Mouse (Mus musculus) naive thymus-derived CD4-positive, alpha-beta T cell, adult 2 months (primary cell): ENCODE results near the gene Sirt2.
A peak's percentile ranks its signal among the peaks of the same experiment; 100 is the strongest.

ENCODE experiments used
- DNase-seq: peaks from one replicate; pipeline ENCODE4 v3.0.0-alpha.2; 2011; ENCODE audit warnings: low read depth

Gene Sirt2

DNA sequence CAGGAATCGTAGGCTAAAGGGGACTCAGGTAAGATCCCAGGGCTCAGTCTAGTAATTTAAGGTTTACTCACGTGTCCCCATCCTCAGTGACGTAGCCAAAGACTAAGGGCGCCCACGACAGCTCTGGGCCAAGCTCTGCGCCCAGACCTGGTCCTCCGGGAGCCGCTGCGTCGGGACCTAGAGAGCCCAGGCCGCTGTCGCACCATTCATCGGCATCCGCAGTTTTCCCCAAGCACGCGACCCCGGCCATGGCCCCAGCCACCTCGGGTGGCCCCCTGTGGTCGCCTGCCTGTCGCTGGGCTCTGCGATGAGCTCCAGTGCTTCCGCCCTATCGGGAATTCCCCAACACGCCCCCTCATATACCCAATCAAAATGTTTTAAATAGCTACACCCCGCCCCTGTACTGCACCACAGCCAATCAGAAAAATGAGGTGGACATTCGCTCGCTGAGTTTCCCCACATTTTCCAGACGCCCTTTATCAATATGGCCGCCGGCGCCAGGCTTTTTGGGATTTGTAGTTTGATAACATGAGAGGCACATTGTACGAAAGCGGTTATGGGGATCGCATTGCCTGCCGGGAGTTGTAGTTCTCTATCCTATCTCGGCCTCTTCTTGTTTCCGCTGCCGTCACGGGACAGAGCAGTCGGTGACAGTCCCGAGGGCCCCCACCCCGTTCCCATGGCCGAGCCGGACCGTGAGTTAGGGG is at the start of gene Sirt2:
Gene Sirt2, plus strand, starts transcription at position 563 of the 707 bp plus-strand sequence.
- DNase-seq, result peak; percentile 98

DNA sequence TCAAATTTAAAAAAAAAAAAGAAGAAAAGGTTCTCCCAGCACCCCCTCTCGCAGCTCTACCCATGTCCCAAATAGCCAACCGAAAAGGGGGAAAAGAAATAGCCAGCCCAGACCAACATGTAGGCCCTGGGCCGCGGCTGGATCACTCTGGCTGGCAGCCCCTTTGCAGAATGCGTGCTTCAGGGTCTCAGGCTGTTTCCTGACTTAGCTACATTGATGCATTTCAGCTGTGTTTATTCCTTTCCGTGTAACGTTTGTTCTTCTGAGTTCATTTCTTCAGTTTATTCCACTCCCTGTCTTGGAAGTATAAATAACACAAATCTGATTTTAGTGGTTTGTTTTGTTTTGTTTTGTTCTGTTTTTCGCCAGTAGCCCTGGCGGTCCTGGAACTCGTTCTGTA is 48.8 kb upstream of the Sirt2 start:
- DNase-seq, result no peak

- DNase-seq, result no peak
Observed at GRCm38 (mm10) chr7:28719159-28719558, 47.4 kb upstream of the Sirt2 start.

DNA sequence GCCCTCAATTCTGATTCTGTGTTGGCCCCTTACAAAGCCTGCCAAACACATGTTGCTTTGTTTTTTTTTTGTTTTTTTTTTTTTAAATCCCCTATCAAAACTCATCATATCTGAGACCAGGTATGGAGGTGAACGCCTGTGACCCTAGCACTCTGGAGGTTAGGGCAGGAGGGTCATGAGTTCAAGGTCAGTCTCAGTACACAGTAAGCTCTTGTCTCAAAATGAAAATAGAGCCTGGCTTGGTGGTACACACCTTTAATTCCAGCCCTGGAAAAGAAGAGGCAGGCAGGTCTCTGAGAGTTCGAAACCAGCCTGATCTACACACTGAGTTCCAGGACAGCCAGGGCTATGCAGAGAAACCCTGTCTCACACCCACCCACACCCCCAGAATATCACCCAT is 46.9 kb upstream of the Sirt2 start:
- DNase-seq, result no peak

DNA sequence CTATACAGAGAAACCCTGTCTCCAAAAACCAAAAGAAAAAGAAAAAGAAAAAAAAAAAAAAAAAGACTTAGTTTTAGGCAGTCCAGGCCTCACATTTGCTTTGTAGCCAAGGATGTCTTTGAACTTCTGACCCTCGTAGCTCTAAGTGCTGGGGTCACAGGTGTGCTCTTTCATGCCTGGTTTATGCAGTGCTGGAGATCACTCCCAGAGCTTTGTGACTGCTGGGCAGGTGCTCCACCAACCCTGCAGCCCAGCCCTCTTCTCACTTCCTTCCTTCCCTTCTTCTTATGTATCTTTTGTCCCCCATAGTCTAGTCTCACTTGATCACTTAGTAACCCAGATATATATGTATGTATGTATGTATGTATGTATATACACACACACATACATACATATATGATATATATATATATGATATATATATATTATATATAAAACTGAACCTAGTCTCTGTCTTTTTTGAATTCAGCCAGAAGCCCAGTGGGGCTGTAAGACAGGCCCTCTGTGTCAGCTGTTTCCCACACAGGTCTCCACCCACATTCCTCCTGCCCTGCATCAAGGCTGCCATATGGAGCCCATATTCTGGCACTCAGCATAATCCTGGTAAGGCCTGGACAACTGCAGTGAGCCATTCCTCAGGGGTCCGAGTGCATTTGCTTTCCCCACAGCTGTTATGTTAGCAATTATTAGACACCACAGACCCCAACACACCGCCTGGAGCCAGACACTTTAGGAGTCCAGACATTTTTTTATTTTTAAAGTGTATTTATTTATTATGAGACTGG is 45.6 kb upstream of the Sirt2 start:
- no peak for DNase-seq

DNA sequence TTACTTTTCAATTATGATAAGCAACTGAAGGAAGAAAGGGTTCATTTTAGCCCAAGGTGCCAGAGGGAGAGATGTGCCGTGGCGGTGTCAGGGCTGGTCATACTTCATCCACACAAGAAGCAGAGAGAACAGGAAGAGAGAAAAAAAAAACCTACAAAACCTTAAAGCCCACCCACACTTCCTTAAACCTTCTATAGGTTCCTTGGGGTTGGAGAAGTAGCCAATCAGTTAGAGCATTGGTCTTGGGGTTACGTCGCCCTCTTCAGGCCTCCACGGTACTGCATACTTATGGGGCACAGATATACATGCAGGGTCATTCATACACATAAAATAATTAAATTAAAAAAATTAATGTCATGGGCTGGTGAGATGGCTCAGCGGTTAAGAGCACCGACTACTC is 44.5 kb upstream of the Sirt2 start:
- no peak for DNase-seq

DNA sequence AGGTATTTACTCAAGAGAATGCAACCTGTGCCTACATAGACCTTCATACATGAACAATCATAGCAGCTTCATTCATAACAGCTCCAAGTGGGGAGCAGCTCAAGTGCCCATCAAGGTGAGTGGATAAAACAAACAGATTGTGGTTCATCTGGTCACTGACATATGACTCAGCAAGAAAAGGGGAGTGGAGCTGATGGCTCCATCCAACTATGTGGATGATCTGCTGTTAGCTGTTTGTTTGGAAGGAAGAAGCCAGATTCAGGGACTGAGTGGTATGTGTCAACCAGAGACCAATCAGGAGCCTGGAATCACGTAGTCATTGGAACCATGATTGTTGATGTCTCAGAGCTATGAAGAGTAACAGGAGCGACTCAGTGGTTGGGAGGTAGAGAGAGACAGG is 41.9 kb upstream of the Sirt2 start:
- DNase-seq, result no peak

DNA sequence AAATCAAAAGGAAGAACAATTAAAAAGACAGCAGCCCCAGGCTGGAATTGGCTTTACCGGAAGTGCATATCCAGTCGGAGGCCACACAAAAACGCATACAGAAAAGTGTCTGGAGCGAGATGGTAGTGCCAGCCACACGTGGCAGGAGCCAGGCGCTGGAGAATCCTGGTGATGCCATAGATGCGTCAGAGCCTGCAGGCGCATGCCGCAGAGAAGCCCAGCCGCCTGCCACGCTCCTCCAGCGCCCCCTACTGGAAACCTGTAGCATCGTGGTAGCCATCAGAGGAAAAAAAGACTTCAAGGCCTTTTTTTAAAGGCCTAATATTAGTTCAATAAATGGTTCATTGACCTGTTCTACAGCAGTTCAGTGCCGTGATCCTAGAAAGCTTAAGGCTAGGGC is 39.9 kb upstream of the Sirt2 start:
- DNase-seq, result peak; percentile 88

DNA sequence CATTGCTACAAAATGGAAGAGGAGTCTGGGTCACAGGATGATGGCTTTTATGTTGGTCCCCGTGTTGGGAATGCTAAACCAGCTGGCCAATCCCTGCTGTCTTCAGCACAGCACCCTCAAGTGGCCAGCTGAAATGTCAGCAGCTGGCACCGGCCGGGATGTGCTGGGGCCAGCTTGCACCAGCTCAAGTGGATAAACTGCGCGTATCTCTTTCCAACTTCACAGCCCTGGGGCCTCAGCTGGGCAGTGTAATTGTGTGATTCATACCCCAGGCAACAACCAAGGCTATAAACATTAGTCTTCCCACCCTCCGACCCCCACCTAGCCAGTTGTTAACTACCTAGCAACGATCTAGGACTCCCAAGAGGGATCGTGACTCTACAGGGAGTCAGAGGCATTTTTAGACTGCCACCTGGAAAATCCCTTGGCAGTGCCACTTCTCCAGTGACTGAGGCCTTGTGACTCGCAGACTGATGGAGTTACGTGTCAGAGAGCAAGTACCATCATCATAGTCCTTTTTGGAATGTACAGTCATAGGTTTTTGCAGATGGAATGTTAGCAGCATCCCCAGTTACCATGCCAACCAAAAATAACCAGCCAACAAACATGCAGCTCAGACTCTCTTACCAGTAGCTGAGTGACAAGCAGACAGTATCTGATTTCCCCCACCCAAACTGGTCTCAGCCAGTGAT is 38.7 kb upstream of the Sirt2 start:
- DNase-seq, result no peak

DNA sequence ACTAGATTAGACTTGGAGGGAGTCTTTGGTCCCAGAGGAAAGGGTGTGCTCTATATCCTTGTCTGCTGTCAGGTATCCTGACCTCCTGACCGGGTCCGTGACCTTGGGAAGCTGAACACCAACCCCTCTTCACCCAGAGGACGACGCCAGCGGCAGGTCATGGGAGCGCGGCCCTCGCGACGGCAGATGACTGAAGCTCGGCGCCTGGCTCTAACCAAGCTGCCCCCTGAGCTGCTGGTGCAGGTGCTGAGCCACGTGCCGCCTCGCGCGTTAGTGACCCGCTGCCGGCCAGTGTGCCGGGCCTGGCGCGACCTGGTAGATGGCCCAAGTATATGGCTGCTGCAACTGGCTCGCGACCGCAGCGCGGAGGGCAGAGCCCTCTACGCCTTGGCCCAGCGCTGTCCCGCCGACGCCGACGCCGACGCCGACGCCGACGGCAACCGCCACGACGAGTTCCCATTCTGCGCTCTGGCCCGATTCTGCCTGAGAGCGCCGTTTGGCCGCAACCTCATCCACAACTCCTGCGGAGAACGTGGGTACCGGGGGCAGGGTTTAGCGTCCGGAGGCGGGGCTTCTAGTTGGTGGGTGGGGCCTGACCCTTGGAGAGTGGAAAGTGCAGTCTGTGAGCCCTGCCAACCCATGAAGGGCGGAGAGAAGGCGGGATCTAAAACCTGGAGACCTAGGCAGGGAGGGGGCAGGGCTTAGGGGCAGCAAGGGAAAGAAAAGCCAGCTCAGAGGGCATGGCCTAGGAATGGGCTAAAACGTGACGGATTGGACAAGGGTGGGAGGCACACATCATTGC is 34.0 kb upstream of the Sirt2 start:
- peak; percentile 82 for DNase-seq

DNA sequence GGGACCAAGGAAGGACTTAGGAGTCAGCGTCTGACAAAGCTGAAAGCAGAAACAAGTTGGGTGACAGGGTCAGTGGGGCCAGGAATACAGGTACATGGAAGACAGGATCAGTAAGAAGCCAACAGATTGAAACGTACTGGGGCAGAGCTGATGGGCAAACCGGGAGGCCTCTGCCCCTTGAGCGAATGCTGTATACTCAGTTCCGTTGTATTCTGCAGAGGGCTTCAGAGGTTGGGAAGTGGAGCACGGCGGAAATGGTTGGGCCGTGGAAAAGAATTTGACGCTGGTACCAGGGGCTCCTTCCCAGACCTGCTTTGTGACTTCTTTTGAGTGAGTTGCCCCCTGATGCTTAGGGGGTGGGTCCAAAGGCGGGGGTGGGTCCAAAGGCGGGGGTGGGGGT is 33.3 kb upstream of the Sirt2 start:
- DNase-seq, result no peak

GRCm38 (mm10) chr7:28735701-28736100 is 30.8 kb upstream of the Sirt2 start:
- no peak for DNase-seq

- no peak for DNase-seq
Observed at GRCm38 (mm10) chr7:28739829-28740228, 26.7 kb upstream of the Sirt2 start.

GRCm38 (mm10) chr7:28740949-28741348 is 25.6 kb upstream of the Sirt2 start:
- peak; percentile 46 for DNase-seq

GRCm38 (mm10) chr7:28741368-28741708 is 25.2 kb upstream of the Sirt2 start:
- no peak for DNase-seq

DNA sequence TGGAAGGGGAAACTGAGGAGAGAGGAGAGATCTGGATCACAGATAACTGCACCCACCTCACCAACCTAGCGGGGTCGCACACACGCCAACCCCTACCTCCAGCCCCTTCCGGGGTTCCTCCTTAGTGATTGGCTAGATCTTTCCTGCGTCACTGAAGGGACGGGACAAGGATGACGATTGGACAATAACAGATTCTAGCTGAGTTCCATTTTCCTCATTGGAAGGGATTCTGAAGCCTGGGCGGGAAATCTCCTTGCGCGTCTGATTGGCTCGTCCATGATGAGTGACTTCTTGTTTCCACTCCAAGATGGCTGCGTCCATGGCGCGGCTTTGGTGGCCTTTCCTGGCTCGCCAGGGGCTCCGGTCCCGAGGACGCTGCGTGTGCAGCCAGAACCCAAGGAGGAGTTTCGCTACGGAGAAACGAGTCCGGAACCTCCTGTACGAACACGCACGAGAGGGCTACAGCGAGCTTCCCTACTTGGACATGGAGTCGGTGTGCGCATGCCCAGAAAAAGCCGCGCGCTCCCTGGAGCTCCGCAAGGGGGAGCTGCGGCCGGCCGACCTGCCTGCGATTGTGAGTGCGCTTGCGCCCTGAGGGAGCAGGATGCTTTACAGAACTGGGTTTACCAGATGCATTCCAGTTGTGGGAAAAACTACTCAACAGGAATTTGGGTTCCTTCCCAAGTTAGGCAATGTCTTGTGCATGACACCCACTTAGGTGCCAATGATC is 24.7 kb upstream of the Sirt2 start, which contains the start of the genes Mrps12 and Sars2:
Gene Mrps12, minus strand, starts transcription at position 112 of the 730 bp plus-strand sequence.
Gene Sars2, plus strand, starts transcription at position 284 of the 730 bp plus-strand sequence.
- peak; percentile 98 for DNase-seq

GRCm38 (mm10) chr7:28749935-28750334 is 16.6 kb upstream of the Sirt2 start:
- DNase-seq, result no peak

DNA sequence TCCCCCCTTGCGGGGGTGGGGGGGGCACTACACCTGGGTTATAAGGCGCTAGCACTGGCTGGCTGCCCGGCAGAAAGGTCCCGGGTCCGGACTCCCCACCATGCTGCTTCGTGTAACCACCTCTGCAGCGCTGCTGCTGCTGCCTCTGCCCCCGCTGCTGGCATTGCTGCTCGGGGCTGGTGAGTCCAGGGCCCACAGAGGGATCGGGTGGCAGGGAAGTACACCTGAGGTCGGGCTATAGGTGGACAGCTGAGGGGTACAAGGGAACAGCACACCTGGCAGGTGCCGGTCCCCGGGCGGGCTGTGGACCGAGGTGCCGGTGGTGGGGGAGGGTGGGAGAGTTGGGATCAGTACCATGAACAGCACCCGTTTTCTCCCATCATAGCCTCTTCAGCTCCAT is 10.5 kb upstream of the Sirt2 start, which contains the start of gene Ccer2:
Gene Ccer2, plus strand, starts transcription at position 96 of the 400 bp plus-strand sequence.
- no peak for DNase-seq

DNA sequence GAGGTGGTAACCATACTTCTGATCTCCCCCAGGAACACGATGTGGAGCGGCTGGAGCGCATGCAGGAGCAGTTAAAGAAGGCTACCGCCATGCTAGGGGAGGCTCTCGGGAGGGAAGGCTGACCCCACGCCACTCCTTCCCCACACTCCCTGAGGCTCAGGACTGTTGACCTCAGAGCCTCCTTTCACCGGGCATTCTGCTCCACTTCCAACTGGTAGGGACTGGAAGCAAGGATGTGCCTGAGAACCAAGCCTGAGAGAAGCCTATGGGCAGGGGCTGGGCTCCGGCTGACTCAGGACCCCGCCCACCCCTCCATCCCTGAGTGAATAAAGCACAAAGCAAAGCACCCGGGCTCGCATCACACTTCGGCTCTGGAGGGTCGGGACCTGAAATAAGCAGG is 7.9 kb upstream of the Sirt2 start:
- DNase-seq, result no peak

GRCm38 (mm10) chr7:28761907-28762306 is 4.6 kb upstream of the Sirt2 start:
- DNase-seq, result no peak

GRCm38 (mm10) chr7:28765211-28765610 is 1.3 kb upstream of the Sirt2 start:
- no peak for DNase-seq
